Mouse (Mus musculus) bone marrow, adult 2 months (tissue): ENCODE measurements at regions not wholly inside any gene's neighbourhood (a gene's known extent, or its start where the extent isn't known, plus 50 kb on each side); places are given as distances from the start of the nearest gene placed in this dataset.

Experiments used
- H3K27ac ChIP-seq: fragments of 200-500 bp; 2 replicates; pipeline ENCODE4 v1.5.1; 2012; ENCODE audit warnings: low read depth, mild to moderate bottlenecking, control low read depth, inconsistent platforms, low read length; ENCODE audit not compliant: control insufficient read depth, poor library complexity, insufficient read depth
- H3K4me1 ChIP-seq: fragments of 200-500 bp; 2 replicates; pipeline ENCODE4 v1.6.1; 2011; ENCODE audit warnings: low read length; ENCODE audit not compliant: control insufficient read depth, insufficient read depth
- H3K4me3 ChIP-seq: fragments of 200-500 bp; replicated peaks from 2 replicates; pipeline ENCODE3; 2011; ENCODE audit warnings: mild to moderate bottlenecking, low read depth, low read length, control low read depth; ENCODE audit not compliant: control insufficient read depth
- CTCF ChIP-seq: fragments of 200-500 bp; IDR thresholded peaks from 2 replicates; pipeline ENCODE4 v1.5.1; 2011; ENCODE audit warnings: low read length, control low read depth; ENCODE audit not compliant: control insufficient read depth, insufficient read depth
- POLR2A ChIP-seq: fragments of 200-500 bp; IDR thresholded peaks from 2 replicates; pipeline ENCODE4 v1.6.1; 2011; ENCODE audit warnings: low read depth, mild to moderate bottlenecking, control low read depth, low read length, borderline replicate concordance; ENCODE audit not compliant: control insufficient read depth
- WGBS: fragments of 180-500 bp; shearing (Covaris S2); methylation state at CpG from one replicate; pipeline ENCODE4 v1.1.7; 2018; 5-methylcytosine and 5-hydroxymethylcytosine counted together

- Histone ChIP-seq H3K4me1 (no peaks in the 10 kb centered on the region), H3K4me3 (no peak overlapping the region), H3K27ac (no peak overlapping the region)
- 87% methylated on average over 14 of the region's 14 CpGs for WGBS
- TF ChIP-seq CTCF (no peak), POLR2A (no peak)
Observed at GRCm38 (mm10) chr10:98637759-98638611, 276.2 kb upstream of the Atp2b1 start.

- no peaks in the 10 kb centered on the region for H3K4me1 ChIP-seq
- WGBS = 85% methylated on average over 10 of the region's 10 CpGs
- no peak overlapping the region for H3K27ac ChIP-seq
- TF ChIP-seq CTCF (no peak), POLR2A (no peak)
- H3K4me3 ChIP-seq = no peak overlapping the region
Observed at GRCm38 (mm10) chr10:98645681-98646122, 268.5 kb upstream of the Atp2b1 start.

GRCm38 (mm10) chr10:98646311-98646999 is 267.8 kb upstream of the Atp2b1 start:
- H3K4me3 ChIP-seq = no peak overlapping the region
- WGBS = 81% methylated on average over 8 of the region's 8 CpGs
- no peak overlapping the region for H3K27ac ChIP-seq
- TF ChIP-seq CTCF (no peak), POLR2A (no peak)
- H3K4me1 ChIP-seq = no peaks in the 10 kb centered on the region

- TF ChIP-seq CTCF (no peak), POLR2A (no peak)
- no peaks in the 10 kb centered on the region for H3K4me1 ChIP-seq
- H3K4me3 ChIP-seq = no peak overlapping the region
- 87% methylated on average over 7 of the region's 7 CpGs for WGBS
- H3K27ac ChIP-seq = no peak overlapping the region
Observed at GRCm38 (mm10) chr10:98648710-98649245, 265.4 kb upstream of the Atp2b1 start.

- Histone ChIP-seq H3K27ac (no peak overlapping the region), H3K4me3 (no peak overlapping the region), H3K4me1 (no peaks in the 10 kb centered on the region)
- TF ChIP-seq POLR2A = no peak
- no peak for TF ChIP-seq CTCF
- WGBS = 92% methylated on average over 4 of the region's 4 CpGs
Observed at GRCm38 (mm10) chr10:98650533-98650932, 263.7 kb upstream of the Atp2b1 start.

- H3K4me1 ChIP-seq = no peaks in the 10 kb centered on the region
- no peak overlapping the region for H3K27ac ChIP-seq
- TF ChIP-seq CTCF (no peak), POLR2A (no peak)
- no peak overlapping the region for H3K4me3 ChIP-seq
- 91% methylated on average over 6 of the region's 6 CpGs for WGBS
Observed at GRCm38 (mm10) chr10:98651127-98651526, 263.1 kb upstream of the Atp2b1 start.

GRCm38 (mm10) chr10:98651599-98651998 is 262.6 kb upstream of the Atp2b1 start:
- Histone ChIP-seq H3K4me1 (no peaks in the 10 kb centered on the region), H3K27ac (no peak overlapping the region), H3K4me3 (no peak overlapping the region)
- 76% methylated on average over 5 of the region's 5 CpGs for WGBS
- TF ChIP-seq POLR2A (no peak), CTCF (no peak)

GRCm38 (mm10) chr10:98652084-98652483 is 262.1 kb upstream of the Atp2b1 start:
- TF ChIP-seq POLR2A = no peak
- no peak for TF ChIP-seq CTCF
- Histone ChIP-seq H3K4me1 (no peaks in the 10 kb centered on the region), H3K4me3 (no peak overlapping the region), H3K27ac (no peak overlapping the region)
- WGBS = 74% methylated on average over 2 of the region's 2 CpGs
